Mouse (Mus musculus) kidney, adult 18-20 months (tissue): Measurements from ENCODE around the gene Wdr24.
A peak's percentile ranks its signal among the peaks of the same experiment; 100 is the strongest.
"Not testable (repeated sequence)": the region's sequence is repeated elsewhere in the genome, so short reads cannot be mapped to it uniquely, and the experiment has no call there.

Experiments used
- DNase-seq: peaks from one replicate; pipeline ENCODE4 v3.0.0; 2021

The Wdr24 gene

DNA sequence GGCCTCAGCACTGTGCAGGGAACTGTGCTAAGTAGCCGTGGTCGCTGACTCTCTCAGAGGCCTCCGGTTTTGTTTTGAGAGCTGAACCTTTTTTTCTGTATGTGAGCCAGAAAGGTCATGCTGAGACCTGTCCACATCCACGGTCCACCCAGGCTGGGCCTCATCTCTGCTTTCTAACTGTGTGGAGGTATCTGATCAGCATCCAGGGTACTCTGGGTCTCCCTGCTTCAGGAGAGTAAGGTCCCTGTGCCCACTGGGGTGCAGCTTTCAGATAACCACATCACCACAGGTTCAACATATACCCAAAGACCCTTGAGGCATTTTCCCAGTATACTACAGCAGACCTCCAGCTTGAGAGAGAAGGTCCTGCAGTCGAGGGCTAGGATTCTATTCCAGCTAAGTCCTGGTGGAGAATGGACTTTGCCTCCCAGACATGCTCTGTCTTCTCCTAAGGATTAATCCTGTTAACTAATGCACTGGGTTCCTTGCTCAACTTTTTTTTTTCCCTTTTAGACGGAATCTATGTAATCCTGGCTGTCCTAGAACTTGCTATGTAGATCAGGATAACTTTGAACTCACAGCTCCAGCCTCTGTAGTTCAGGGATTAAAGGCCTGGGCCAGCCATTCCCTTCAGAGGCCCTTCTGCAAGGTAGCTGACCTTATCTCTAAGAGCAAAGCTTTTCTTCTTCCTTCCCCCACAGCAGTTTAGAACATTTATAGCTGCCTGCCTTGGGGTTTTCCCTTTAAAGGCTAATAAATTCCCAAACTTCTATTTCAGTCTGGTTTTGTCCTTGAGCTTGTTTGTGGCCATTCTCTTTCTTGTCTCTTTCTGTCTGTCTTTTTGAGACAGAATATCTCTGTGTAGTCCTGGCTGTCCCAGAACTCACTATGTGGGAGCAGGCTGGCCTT is 38.5 kb downstream of the Wdr24 start:
- no peak for DNase-seq

DNA sequence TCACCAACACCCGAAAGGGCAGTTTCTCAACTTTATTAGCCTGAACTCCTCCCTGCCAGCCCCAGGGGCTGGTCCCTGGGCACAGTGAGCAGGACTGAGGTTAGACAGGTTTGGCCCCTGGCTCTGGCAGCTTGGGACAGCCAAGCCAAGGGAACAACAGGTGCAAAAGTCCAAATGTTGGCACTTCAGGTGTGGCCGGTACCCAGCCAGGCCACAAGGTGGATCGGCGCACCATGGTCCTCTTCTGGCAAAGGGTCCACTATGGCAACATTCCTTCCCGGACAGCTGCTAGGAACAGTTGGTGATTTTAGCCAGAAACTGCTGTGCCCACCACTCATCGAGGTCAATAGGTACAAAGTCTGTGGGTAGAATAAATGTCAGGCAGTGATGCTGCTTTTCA is 40.3 kb downstream of the Wdr24 start:
- DNase-seq = peak; percentile 52

DNA sequence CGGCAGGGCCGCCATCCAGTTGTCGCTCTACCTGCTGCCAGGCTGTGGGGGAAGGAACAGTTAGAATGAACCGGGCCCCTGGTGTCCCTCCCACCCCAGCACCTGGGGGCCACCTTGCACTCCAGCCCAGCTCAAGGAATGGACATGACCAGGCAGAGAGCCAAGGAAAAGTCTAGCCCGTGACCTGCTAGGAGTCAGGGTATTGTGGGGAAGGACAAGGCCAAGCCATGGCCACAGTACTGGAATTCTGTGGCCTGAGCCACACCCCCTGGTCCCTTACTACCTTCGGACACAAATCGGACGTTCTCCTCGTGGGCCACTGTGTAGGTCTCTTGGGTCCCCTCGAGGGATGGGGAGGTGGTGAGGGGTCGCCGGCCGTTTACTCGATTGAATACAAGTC is 40.9 kb downstream of the Wdr24 start:
- peak; percentile 46 for DNase-seq

DNA sequence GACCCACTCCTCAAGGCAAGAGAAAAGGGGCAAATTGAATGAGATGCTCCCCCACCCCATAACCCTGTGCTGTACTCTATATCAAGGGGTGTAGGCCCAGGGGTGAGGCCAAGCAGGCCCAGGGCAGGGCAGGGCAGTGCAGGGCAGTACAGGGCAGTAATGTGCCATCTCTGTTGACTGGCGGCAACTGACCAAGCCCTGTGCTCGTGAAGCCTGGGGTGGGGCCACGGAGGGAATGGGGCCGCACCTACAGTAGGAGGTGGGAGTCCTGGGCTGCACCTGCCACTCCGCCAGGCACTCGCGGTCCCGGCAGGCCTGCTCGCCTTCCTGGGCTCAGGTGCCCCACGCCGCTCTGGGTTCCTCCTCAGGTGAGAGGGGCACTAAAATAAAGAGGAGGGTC is 41.9 kb downstream of the Wdr24 start:
- DNase-seq = no peak

DNA sequence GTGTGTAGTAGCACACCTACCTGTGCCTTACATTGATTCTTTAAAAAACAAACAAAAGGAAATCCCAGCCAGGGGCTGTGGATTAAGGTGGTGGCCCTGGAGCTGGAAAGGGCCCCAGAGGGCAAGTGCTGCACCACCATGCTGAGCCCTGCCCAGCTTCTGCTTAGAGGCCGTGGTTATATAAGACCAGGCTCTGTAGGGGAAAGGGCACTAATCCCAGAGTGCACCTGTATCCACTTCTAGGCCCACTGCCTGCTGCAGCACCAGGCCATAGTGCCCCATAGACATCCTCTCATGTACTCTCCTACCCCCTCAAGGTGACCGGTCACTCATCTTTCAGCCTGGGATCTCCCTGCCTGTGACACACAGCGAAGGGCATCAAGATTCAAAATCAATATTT is 42.7 kb downstream of the Wdr24 start:
- no peak for DNase-seq

DNA sequence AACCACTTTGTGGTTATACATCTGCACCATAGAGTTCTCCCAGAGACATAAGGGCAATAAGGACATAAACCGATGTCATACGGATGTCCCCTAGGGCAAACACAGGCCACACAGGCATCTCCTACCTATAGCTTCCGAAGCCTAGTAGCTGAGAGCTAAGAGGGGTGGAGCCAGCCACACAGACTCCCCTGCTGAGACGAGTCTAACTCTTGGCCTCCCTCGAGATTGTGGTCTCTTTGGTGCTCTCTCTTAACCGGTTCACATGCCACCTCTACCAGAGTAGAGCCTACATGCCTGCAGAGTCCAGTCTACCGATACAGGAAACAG is 44.0 kb downstream of the Wdr24 start:
- DNase-seq = no peak

GRCm38 (mm10) chr17:25867836-25868600 is 44.6 kb downstream of the Wdr24 start:
- peak; percentile 83 for DNase-seq

DNA sequence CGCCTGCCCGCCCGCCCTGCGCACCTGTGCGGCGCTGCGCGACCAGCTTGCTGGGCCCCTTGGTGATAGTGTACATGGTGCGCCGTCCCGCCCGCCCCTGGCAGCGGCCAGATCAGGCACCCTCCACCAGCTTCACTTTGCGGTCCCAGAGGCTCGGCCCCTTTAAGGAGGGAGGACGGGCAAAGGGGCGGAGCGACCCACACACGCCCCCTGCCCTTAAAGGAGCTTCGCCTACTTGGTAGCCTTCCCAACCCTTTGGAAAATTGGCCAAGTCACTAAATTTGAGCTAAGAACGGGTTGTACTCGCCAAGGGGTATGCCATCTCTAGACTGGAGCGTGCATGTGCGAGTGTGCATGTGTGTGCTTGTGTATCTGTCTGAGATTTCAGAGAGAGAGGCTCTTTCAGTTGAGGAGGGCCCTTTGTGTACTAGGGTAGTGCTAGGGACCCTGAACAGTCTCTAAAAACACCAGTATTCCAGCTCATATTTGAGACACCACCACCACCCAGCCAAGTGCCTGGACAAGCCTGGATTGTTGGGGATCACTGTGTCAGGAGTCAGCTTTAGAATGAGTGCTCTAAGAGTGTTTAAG is 45.3 kb downstream of the Wdr24 start, which contains the start of gene Mcrip2:
TSS of gene Mcrip2 (minus strand) at position 164 of the 591 bp plus-strand sequence.
- DNase-seq = peak; percentile 90

- DNase-seq = no peak
These were observed 46.1 kb downstream of the Wdr24 start for GRCm38 (mm10) chr17:25869498-25869897.

DNA sequence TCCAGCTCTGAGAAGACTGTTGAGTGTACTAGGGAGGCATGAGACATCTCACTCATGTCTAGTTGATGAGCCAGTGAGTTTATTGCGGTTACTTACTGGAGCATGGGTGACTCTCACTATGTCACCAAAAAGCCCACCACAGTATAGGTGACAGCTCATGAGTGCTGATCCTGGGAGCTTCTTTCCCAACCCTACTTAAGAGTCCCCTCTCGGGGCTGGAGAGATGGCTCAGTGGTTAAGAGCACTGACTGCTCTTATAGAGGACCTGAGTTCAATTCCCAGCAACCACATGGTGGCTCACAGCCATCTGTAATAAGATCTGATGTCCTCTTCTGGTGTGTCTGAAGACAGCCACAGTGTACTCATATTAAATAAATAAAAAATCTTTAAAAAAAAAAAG is 46.5 kb downstream of the Wdr24 start:
- no peak for DNase-seq

GRCm38 (mm10) chr17:25871566-25871965 is 48.1 kb downstream of the Wdr24 start:
- not testable (repeated sequence) for DNase-seq

DNA sequence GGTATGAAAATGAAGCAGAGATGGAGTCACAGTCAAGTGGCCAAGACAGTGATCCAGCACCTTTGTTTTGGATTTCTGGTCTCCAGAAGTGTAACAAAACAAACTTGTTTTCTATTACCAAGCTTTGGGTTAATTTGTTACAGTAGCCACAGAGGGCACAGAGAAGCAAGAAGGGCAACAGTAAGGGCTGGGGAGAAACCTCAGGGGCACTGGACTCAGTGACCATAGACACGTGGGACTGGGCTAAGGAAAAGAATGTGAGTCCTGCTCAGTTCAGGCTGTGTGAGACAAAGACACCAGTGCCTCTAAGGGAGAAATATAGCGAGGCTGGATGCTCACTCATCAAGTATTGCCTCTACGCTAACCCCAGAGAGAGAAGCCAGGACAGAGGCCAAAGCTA is 49.2 kb downstream of the Wdr24 start:
- no peak for DNase-seq

DNA sequence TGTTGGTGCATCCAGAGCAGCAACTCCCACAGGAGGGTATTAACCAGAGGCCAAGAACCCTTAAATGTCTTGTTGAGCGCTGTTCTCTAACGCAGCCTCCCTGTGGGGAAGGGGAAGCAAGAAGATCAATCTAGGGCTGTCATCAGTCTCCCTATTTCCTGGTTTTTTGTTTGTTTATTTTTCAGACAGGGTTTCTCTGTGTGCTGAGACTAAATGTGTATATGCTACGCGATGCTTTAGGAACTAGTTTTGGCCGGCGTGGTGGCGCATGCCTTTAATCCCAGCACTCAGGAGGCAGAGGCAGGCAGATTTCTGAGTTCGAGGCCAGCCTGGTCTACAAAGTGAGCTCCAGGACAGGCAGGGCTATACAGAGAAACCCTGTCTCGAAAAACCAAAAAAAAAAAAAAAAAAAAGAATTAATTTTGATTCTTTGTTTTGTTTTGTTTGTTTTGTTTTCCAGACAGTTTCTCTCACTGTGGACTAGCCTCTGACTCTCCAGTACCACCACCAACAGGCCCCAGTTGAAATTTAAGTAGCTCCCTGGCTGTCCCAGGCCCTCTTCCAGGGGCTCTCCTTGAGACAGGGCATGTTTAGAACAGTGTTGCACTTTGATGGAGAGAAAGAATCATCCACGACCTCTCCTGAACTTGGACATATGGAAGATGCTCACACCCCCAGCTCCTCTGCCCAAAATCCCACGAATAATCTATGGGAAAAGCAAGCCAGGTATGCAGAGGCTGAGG is 50.1 kb downstream of the Wdr24 start:
- DNase-seq = no peak

DNA sequence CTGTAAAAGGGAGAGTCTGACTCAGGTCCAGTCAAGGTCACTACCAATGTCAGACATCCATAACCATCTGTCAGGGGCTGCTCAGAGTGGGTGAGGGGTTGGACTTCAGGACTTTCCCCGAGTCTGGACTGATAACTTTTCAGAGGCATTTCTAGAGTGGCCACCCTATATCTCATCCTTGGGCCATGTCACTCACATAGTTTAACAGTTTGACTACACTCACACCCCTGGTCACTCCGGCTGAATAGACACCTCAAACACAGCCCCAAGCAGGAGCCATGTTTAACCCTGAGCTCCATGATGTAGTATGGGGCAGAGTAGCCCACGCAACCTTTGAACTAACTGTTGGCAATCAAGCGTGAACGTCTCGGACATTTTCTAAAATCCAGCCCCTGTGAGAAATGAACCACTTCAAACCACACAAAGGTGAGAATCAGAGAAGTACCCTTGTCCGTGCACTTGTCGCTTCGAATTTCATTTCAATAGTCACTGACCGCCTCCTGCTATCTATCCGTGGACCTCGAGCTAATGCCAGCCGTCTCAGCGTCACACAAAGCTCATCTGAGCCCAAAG is 50.8 kb downstream of the Wdr24 start:
- no peak for DNase-seq

- DNase-seq = peak; percentile 98
These were observed 51.3 kb downstream of the Wdr24 start, which contains the start of gene Mettl26 for GRCm38 (mm10) chr17:25874721-25875170. Gene Mettl26, plus strand, starts transcription at chr17:25875074.

DNA sequence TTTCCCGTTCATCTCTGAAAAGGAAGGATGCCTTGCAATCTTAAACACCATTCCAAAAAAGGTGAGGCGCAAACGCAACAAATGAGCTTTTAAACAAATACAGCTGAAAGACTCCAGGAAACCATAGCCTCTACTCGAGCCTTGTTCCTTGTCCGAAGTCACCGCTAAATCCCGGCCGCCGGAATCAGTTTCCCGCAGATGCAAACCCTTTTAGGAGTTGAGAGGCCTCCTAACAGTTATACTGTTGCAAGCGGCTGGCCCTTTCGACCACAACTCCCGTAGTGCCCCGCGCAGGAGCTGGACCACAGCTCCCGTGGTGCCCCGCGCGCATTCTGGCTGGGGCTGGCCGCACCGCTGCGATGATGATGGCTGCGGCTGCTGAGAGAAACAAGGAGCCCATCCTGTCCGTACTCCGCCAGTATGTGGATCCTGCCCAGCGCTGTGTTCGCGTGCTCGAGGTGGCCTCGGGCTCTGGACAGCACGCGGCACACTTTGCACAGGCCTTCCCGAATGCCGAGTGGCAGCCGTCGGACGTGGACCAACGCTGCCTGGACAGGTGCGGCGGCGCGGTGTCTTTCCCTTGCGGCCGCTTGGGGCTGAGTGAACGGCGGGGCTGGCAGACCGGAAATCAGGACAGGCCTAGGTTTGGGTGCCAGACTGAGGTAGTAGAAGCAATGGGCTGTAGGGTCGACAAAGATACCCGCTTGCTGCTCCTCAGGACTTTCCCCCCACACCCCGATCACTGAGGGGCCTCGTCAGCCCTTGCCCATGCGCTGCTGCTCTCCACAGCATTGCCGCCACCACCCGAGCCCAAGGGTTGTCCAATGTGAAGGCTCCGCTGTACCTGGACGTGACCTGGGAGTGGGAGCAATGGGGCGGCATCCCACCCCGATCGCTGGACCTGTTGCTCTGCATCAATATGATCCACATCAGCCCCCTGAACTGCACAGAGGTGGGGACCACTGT is 52.0 kb downstream of the Wdr24 start:
- peak; percentile 92 for DNase-seq

DNA sequence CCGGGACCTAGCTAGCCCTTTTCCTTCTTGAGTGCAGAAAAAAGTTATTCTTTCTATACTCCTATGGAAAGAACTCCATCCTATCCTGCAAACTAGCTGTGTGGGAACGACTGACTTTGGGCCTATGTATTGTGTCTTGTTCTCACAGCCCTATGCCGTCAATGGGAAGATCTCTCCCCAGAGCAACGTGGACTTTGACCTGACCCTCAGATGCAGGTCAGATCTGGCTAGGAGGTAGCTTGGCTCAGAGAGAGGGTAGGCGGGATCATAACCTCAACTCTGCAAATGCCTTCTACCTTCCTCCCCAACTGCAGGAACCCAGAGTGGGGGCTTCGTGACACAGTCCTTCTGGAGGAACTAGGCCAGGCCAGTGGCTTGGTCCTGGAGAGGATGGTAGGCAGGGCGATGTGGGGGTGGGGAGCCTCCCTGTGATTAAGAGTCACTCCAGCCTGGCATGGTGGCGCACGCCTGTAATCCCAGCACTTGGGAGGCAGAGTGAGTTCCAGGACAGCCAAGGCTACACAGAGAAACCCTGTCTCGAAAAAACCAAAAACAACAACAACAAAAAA is 53.0 kb downstream of the Wdr24 start:
- DNase-seq = peak; percentile 76

- no peak for DNase-seq
These were observed 53.6 kb downstream of the Wdr24 start for GRCm38 (mm10) chr17:25877025-25877424.

DNA sequence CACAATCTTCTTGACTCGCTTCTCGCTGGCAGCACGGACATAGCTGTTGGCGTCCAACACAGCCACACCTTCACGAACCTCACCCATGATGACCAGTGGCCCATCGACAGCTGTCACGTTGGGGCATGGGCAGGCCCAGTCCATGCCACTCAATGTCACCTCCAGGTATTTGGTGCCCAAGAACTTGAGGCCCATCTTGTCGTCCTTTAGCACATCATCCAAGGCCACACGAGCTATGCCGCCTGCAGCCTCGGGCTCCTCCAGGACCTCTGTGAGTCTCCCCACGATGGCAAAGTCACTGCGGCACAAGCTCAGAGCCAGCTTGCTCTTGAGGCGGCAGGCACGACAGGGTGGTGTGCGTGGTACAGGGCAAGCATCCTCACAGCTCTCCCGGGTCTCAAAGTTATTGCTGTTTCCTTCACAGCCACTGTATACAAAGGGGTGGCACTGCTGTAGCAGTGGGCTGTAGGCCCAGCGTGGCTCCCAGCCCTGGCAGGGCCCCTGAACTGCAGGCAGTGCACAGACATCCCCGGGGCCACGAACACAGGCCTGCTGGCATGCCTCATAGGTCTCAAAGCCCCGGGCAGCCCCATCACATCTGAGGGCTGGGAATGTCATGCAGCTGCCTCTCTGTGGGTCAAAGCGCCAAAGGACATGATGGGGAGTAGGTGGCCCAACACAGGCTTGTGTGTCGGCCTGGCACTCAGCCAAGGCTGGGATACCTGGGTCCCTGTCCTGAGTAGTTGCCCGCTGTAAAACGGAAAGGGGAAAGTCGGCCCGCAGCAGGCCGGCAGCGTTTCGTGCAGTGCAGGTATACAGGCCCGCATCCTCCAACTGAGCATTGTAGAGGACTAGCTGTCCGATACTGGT is 54.5 kb downstream of the Wdr24 start:
- no peak for DNase-seq
